Mouse (Mus musculus): Measurements from ENCODE around the gene Mllt3. TPM values are rescaled to one million over a fixed set of nuclear protein-coding genes. Genes with fewer than 3 reads are reported as not detected.

The Mllt3 gene
- polyA plus RNA-seq, 1 experiment from 2014 or later = 163 TPM

DNA sequence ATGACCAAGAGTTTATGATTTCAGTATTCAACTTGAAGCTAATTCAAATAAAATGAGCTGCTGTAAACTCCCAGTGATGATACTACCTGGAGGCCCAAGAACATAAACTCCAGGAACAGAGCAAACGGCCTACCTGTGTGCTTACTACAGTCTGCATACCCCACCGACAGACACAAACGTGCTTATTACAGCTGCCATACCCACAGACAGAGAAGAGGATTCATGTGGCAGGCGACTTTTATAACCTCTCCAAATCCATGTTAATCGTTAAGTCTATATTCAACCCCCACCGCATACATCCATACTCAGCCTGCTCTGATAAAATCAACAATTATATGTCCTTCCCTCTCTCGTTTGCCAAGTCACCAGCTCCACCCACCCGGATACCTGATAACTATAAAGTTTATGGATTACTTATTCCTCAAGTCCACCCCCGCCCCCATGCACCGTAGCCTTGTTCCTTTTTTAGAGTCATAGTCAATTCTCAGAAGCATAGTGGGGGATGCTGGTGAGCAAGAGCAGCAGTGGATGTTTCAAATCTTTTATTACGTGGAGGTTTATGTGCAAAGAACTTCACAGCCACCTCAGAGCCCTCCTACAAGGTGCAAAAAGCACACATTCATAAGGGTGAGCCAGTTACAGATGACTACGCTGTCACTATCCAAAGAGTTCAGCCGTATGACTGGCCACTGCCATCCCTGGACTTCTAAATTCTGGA, 70.0 kb downstream of the Mllt3 start:
- no peak for ATAC-seq (replicated peaks)
- Histone ChIP-seq H3K36me3 (no peaks in the 10 kb centered on the region), H3K4me2 (replicated peaks) (no peak overlapping the region), H3K27me3 (no peaks in the 10 kb centered on the region), H3K4me3 (no peak overlapping the region), H3K9ac (replicated peaks) (no peak overlapping the region), H3K4me1 (peaks cover 7% of the 10 kb centered on the region), H3K27ac (replicated peaks) (no peak overlapping the region), H3K9me3 (no peaks in the 10 kb centered on the region)
- 89% methylated on average over 13 of the region's 13 CpGs for WGBS

DNA sequence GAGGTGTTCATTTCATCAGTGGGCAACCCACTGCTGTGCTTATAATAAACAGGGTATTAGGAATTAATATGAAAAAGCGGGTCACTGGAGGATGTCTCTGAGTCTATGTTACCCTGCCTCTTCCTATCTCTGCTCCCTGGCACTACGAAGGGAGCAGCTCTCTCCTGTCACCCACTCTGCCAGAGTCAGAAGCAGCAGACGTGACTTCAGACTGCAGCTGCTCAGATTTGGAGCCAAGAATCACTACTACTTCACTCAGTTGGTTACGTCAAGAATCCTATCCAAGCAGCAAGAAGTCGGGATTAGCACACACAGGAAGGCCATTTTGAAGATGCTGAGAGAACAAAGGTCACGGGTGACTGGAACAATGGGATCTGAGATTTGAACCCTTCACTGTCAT, 71.3 kb downstream of the Mllt3 start:
- Histone ChIP-seq H3K4me1 (peaks cover 12% of the 10 kb centered on the region), H3K9ac (replicated peaks) (no peak overlapping the region), H3K27me3 (no peaks in the 10 kb centered on the region), H3K4me2 (replicated peaks) (no peak overlapping the region), H3K4me3 (no peak overlapping the region), H3K27ac (replicated peaks) (no peak overlapping the region), H3K36me3 (no peaks in the 10 kb centered on the region), H3K9me3 (no peaks in the 10 kb centered on the region)
- 0 out of 2 replicates have a peak, but pooled peaks have one; percentile 46 for ATAC-seq (replicated peaks)
- WGBS = 60% methylated on average over 6 of the region's 6 CpGs

DNA sequence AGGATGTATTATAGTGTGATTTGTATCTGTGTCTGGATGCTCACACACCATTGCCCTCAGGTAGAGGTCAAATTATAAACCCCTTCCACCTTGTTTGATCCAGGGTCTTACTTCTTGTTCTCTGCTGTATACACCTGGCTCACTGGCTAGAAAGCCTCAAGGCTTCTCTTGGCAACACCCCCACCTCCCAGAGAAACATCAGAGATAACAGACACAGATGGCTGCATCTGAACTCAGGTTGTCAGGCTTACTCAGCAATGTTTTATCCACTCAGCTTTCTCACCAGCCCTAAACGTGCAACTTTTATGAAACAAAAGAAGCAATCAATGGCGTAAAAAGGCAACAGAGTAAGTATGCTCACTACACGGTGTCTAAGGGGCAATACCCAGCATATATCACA, 75.3 kb downstream of the Mllt3 start:
- Histone ChIP-seq H3K4me3 (no peak overlapping the region), H3K9ac (replicated peaks) (no peak overlapping the region), H3K27me3 (no peaks in the 10 kb centered on the region), H3K9me3 (no peaks in the 10 kb centered on the region), H3K27ac (replicated peaks) (no peak overlapping the region), H3K4me1 (peaks cover 34% of the 10 kb centered on the region), H3K36me3 (no peaks in the 10 kb centered on the region), H3K4me2 (replicated peaks) (no peak overlapping the region)
- ATAC-seq (replicated peaks) = no peak
- WGBS = 44% methylated on average over 3 of the region's 3 CpGs

DNA sequence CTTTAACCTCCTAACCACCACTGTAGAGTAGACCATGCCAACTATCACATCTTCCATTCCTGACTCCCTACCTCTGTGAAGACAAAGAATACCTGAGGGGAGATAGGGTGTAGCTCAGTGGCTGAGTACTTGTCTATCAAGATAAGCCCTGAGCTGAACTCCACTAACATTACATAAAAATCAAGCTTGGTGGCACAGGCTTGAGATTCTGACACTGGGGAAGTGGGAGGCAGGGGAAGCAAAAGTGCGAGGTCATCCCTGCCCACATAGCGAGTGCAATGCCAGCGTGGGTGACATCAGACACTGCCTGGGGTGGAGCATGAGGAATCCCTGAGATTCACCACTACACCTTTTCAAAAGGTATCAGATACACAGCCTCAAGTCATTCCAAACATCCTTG, 76.0 kb downstream of the Mllt3 start:
- H3K9me3 ChIP-seq = no peaks in the 10 kb centered on the region
- no peak overlapping the region for H3K4me2 ChIP-seq (replicated peaks)
- WGBS = 94% methylated on average over 3 of the region's 3 CpGs
- no peak overlapping the region for H3K9ac ChIP-seq (replicated peaks)
- no peak overlapping the region for H3K27ac ChIP-seq (replicated peaks)
- H3K36me3 ChIP-seq = no peaks in the 10 kb centered on the region
- no peaks in the 10 kb centered on the region for H3K27me3 ChIP-seq
- no peak for ATAC-seq (replicated peaks)
- no peak overlapping the region for H3K4me3 ChIP-seq
- H3K4me1 ChIP-seq = peaks cover 31% of the 10 kb centered on the region

DNA sequence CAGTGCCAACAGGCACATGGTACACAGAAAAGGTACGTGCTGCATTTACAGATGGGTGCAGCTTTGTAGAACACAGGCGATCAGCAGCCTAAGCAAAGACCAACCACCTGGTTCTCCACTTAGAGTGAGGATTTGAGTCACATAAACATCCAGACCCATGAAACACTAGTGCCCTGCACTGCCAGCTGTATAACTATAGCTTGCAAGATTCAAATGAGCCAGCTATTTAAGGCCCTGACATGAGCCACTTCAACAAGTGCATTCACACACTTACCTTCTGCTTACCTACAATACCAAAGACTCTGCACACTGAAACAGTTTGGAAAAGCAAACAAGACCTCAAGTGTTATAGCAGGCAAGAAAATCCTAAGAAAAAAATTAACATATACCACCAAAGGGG, 78.0 kb downstream of the Mllt3 start:
- Histone ChIP-seq H3K4me2 (replicated peaks) (no peak overlapping the region), H3K27ac (replicated peaks) (no peak overlapping the region), H3K4me3 (no peak overlapping the region), H3K9ac (replicated peaks) (no peak overlapping the region), H3K36me3 (no peaks in the 10 kb centered on the region), H3K27me3 (no peaks in the 10 kb centered on the region), H3K4me1 (peaks cover 31% of the 10 kb centered on the region), H3K9me3 (no peaks in the 10 kb centered on the region)
- 0 out of 2 replicates have a peak, but pooled peaks have one; percentile 21 for ATAC-seq (replicated peaks)
- WGBS = 86% methylated on average over 2 of the region's 2 CpGs

DNA sequence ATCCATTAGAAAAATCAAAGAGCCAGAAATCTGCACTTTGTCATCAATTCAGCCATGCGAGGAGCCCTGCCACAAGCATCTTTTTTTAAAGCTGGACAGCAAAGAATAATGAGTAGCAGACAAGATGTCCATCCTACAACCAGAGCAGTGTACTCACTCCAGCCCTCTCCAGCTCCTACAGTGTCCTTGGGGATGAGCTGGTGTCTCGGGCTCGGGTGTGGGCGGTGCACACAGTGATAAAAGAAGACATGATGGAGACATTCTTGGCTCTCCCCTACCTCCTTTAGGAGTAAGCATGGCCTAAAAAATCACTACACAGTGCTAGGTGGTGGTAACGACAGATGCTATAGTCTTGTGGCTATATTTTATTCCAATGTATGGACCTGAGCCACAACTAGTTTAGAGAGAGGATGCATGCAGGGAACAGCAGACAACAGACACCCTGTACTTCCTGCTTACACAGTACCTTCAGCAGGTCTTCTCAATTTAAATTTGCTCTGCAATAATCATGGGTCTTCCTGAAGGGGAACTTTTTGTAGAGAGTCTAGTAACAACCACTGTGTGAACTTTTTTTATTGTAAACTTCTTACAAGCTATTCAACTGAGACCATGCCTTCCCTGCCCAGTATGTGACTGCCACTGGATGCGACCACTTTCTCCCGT, 78.6 kb downstream of the Mllt3 start:
- H3K9ac ChIP-seq (replicated peaks) = no peak overlapping the region
- ATAC-seq (replicated peaks) = peak; percentile 47; the same call in 1 of the 2 replicates

DNA sequence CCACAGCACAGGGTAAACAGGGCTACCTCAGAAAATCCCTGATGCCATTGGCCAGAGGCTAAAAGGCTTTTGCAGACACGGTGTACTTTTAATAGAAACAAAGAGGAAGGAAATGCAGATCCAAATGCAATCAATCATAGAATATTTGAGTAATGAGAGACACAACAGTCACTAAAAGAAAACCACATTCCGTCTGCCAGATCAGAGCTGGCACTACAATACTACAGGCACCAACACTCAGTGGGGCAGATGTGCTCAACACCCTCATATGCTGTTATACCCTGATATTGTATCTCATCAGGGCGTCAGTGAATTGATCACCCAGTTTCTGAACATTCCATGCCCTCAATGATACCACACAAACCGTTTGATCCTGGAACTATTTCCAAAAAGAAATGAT, 79.4 kb downstream of the Mllt3 start:
- Histone ChIP-seq H3K4me1 (peaks cover 31% of the 10 kb centered on the region), H3K9ac (replicated peaks) (no peak overlapping the region), H3K27ac (replicated peaks) (0 out of 2 replicates have a peak overlapping the region, but pooled peaks have one; percentile 12), H3K4me3 (no peak overlapping the region), H3K9me3 (no peaks in the 10 kb centered on the region), H3K27me3 (no peaks in the 10 kb centered on the region), H3K4me2 (replicated peaks) (no peak overlapping the region), H3K36me3 (no peaks in the 10 kb centered on the region)
- 67% methylated on average over 4 of the region's 4 CpGs for WGBS
- no peak for ATAC-seq (replicated peaks)

More for the DNA sequence above, 78.6 kb downstream of the Mllt3 start:
- H3K36me3 ChIP-seq = no peaks in the 10 kb centered on the region
- 73% methylated on average over 7 of the region's 7 CpGs for WGBS
- no peaks in the 10 kb centered on the region for H3K9me3 ChIP-seq
- peaks cover 31% of the 10 kb centered on the region for H3K4me1 ChIP-seq
- H3K27ac ChIP-seq (replicated peaks) = no peak overlapping the region
- no peak overlapping the region for H3K4me3 ChIP-seq
- no peaks in the 10 kb centered on the region for H3K27me3 ChIP-seq
- H3K4me2 ChIP-seq (replicated peaks) = no peak overlapping the region

DNA sequence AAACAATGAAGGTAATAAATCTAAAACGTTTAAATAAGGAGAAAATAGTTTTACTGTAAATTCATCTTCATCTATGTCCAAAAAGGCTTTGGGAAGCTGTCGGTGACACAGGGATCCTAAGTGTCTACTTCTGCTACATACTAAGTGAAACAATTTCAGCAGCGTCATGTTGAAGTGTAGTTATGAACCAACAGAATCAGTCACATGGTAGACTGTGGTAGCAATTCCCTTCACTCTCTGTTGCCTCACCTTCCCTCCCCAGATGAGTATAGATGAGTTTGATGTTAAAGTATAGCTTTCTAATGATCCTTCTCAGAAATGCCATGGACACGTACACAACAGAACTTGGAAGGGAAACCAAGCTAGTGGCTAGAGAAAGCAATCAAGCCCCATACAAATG, 79.9 kb downstream of the Mllt3 start:
- H3K9ac ChIP-seq (replicated peaks) = no peak overlapping the region
- no peak overlapping the region for H3K4me2 ChIP-seq (replicated peaks)
- no peaks in the 10 kb centered on the region for H3K36me3 ChIP-seq
- 83% methylated on average over 4 of the region's 4 CpGs for WGBS
- no peaks in the 10 kb centered on the region for H3K27me3 ChIP-seq
- H3K4me3 ChIP-seq = no peak overlapping the region
- H3K27ac ChIP-seq (replicated peaks) = 0 out of 2 replicates have a peak overlapping the region, but pooled peaks have one; percentile 12
- no peak for ATAC-seq (replicated peaks)
- peaks cover 28% of the 10 kb centered on the region for H3K4me1 ChIP-seq
- H3K9me3 ChIP-seq = no peaks in the 10 kb centered on the region

DNA sequence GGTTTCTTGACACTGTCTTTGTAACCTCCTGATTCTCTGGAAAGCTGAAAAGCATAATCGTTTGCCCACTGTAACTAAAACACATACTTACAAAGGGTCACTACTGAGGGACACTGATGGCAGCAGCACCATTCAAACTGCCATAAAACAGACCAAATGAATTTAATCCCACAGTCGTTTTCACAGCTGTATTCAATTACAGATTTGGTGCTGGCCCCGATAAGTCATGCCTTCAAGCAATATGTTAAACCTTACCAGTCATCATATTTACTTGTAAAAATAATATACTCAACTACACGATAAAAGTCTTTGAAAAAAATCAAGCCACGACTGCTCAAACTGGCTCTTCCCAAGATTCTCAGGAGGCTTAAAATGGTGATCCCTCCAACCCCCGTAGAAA, 83.7 kb downstream of the Mllt3 start:
- 78% methylated on average over 6 of the region's 6 CpGs for WGBS
- no peak for ATAC-seq (replicated peaks)
- Histone ChIP-seq H3K4me2 (replicated peaks) (no peak overlapping the region), H3K4me1 (peaks cover 22% of the 10 kb centered on the region), H3K36me3 (no peaks in the 10 kb centered on the region), H3K4me3 (no peak overlapping the region), H3K27ac (replicated peaks) (no peak overlapping the region), H3K9me3 (no peaks in the 10 kb centered on the region), H3K9ac (replicated peaks) (no peak overlapping the region), H3K27me3 (no peaks in the 10 kb centered on the region)

DNA sequence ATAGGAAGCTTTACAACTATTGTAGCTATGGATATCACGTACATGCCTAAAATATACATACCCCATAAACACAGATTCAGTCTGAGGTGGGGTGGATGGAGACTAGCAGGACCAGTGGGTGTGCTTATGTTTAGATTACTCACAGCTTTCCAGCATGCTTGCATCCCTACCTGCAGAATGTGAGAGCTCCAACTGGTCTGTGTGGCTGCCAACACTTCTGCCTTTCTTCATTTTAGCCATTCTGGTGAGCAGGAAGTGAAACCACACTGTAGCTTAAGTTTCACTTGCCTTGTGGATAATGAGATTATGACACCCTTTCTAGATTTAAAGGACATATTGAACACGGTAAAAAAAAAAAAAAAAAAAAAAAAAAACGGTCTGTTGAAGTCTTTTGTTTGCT, 88.8 kb downstream of the Mllt3 start:
- peak; percentile 58; the same call in 1 of the 2 replicates for ATAC-seq (replicated peaks)
- Histone ChIP-seq H3K9ac (replicated peaks) (no peak overlapping the region), H3K27me3 (no peaks in the 10 kb centered on the region), H3K9me3 (no peaks in the 10 kb centered on the region), H3K27ac (replicated peaks) (no peak overlapping the region), H3K4me3 (no peak overlapping the region), H3K36me3 (no peaks in the 10 kb centered on the region), H3K4me1 (peaks cover 24% of the 10 kb centered on the region), H3K4me2 (replicated peaks) (no peak overlapping the region)
- 74% methylated on average over 3 of the region's 3 CpGs for WGBS

DNA sequence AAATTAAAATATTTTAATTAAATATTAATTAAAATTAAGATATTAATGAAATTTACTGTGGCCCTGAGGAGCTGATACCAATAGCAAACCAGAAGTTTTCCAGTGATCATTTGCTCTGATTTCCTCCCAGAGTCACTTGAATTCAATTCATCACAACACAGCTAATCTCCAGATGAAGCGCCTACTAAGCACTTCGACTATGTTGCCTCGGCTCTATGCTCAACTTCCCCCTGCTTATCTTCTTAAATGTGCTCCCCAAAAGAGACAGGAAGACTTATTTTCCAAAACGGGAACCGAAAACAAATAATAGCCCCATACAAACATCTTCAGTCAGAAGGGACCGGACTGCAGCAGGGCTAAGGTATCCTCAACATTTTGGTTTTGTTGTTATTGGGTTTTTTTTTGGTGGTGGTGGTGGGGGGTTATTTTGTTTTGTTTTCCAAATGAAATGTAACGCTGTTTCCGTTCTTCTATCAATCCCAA, 90.2 kb downstream of the Mllt3 start:
- H3K4me1 ChIP-seq = peaks cover 24% of the 10 kb centered on the region
- no peak for ATAC-seq (replicated peaks)

DNA sequence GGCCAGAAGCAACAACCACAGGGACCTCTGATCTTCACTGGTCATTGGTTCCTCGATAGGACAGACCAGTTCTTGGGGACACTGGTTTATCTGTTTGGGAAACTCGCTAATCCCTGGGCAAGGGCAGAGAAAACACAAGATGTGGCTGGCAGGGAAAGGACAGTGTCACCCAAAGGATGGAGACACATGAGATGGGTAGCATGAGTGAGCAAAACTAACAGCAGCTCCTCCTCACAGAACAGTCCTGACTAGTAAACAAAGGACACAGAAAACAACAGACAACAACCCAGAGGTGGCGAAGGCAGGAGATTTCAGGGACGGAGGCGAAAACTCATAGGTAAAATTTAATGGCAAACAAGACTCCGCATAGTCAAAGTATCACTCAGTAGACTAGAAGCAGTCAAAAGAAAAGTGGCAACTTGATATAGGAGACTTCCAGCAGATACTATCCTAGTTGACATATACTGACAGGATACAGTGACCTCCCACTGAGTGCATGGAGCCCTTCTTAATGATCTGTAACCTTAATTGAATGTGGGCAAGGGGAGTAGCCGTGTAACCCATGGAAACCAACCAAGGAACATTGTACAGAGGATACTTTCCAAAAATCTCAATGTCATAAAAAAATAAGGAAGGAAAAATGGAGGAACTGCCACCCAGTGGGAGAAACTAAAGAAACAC, 93.5 kb downstream of the Mllt3 start:
- H3K9ac ChIP-seq (replicated peaks) = no peak overlapping the region
- no peaks in the 10 kb centered on the region for H3K27me3 ChIP-seq
- no peak for ATAC-seq (replicated peaks)
- WGBS = 89% methylated on average over 7 of the region's 7 CpGs
- no peak overlapping the region for H3K27ac ChIP-seq (replicated peaks)
- no peaks in the 10 kb centered on the region for H3K36me3 ChIP-seq
- H3K9me3 ChIP-seq = no peaks in the 10 kb centered on the region
- no peak overlapping the region for H3K4me3 ChIP-seq
- no peak overlapping the region for H3K4me2 ChIP-seq (replicated peaks)
- peaks cover 20% of the 10 kb centered on the region for H3K4me1 ChIP-seq

More for the DNA sequence above, 90.2 kb downstream of the Mllt3 start:
- no peak overlapping the region for H3K27ac ChIP-seq (replicated peaks)
- no peak overlapping the region for H3K4me3 ChIP-seq
- H3K4me2 ChIP-seq (replicated peaks) = no peak overlapping the region
- H3K9ac ChIP-seq (replicated peaks) = no peak overlapping the region
- no peaks in the 10 kb centered on the region for H3K27me3 ChIP-seq
- no peaks in the 10 kb centered on the region for H3K36me3 ChIP-seq
- H3K9me3 ChIP-seq = no peaks in the 10 kb centered on the region
- WGBS = 81% methylated on average over 8 of the region's 8 CpGs

All from forebrain, embryonic 15.5 days (tissue).